In genomic region chr7:113048097-113048795, GRCm38 (mm10) we compare ENCODE assay signal across 8 mouse cellular contexts.
DNase-seq lines count a peak whose midpoint lies in the region; ATAC-seq and TF ChIP-seq lines count a peak whose summit lies in the region.
"Had no signal": no experiment of that assay in that cellular context is flagged by ENCODE, and none has a peak within 500 bp of the region (broad histone marks: within the 10 kb centered on the region; RNA-seq: fewer than 3 reads in every experiment).

No protein-coding gene starts in this region.

- peak overlapping the region; percentile 71 for H3K27ac ChIP-seq in forebrain, embryonic 12.5 days
- H3K27ac ChIP-seq in neural tube, embryonic 12.5 days, result no peak overlapping the region
- H3K27ac ChIP-seq in liver, postnatal 0 days (ENCODE audit: low read depth), result no peak overlapping the region
- H3K27ac ChIP-seq: layer of hippocampus, adult 2 months had no signal

- DNase-seq in ES-CJ7 (ENCODE audit: low read depth, low spot score) (peak; percentile 91), R1 (ENCODE audit: low read depth, low spot score) (peak; percentile 90)
- DNase-seq in layer of hippocampus, postnatal 36 days, result peak; percentile 15 to 21
- DNase-seq in liver, postnatal 0 days, result no peak
- no peak for DNase-seq in T-cell, adult 2 months (ENCODE audit: low spot score)

- peaks cover 21% of the 10 kb centered on the region for H3K4me1 ChIP-seq in forebrain, embryonic 12.5 days
- peaks cover 13% of the 10 kb centered on the region; the same call in 1 of the 2 replicates for H3K4me1 ChIP-seq in neural tube, embryonic 12.5 days
- H3K4me1 ChIP-seq in liver, postnatal 0 days (ENCODE audit: insufficient read depth), result no peaks in the 10 kb centered on the region

- no peak overlapping the region for H3K9ac ChIP-seq in forebrain, embryonic 12.5 days
- no peak overlapping the region for H3K9ac ChIP-seq in neural tube, embryonic 12.5 days
- H3K9ac ChIP-seq in liver, postnatal 0 days (replicated peaks), result no peak overlapping the region

- H3K9me3 ChIP-seq in forebrain, embryonic 12.5 days, result no peaks in the 10 kb centered on the region
- H3K9me3 ChIP-seq in neural tube, embryonic 12.5 days, result no peaks in the 10 kb centered on the region
- no peaks in the 10 kb centered on the region for H3K9me3 ChIP-seq in liver, postnatal 0 days (ENCODE audit: low read length)

- no peaks in the 10 kb centered on the region for H3K27me3 ChIP-seq in forebrain, embryonic 12.5 days
- no peaks in the 10 kb centered on the region for H3K27me3 ChIP-seq in neural tube, embryonic 12.5 days (replicated peaks)
- no peaks in the 10 kb centered on the region for H3K27me3 ChIP-seq in liver, postnatal 0 days (ENCODE audit: insufficient read depth, low read length)

- TF ChIP-seq EP300 in liver, postnatal 0 days (IDR thresholded peaks at IDR 0.05; ENCODE audit: low read depth), result no peak

- ATAC-seq in forebrain, embryonic 12.5 days (ENCODE audit: low FRiP score), result peak; percentile 74; the same call in 1 of the 2 replicates
- ATAC-seq in neural tube, embryonic 12.5 days (ENCODE audit: low FRiP score, low read depth), result peak; percentile 93
- ATAC-seq in liver, postnatal 0 days, result no peak

- no peak overlapping the region for H3K4me2 ChIP-seq in forebrain, embryonic 12.5 days
- no peak overlapping the region for H3K4me2 ChIP-seq in neural tube, embryonic 12.5 days (replicated peaks)
- no peak overlapping the region for H3K4me2 ChIP-seq in liver, postnatal 0 days (ENCODE audit: low read depth, low read length)

- TF ChIP-seq CTCF in liver, postnatal 0 days (IDR thresholded peaks at IDR 0.05; ENCODE audit: low read depth), result no peak

- WGBS in forebrain, embryonic 12.5 days, result 29% methylated on average over 4 of the region's 4 CpGs
- WGBS in neural tube, embryonic 12.5 days, result 42% methylated on average over 4 of the region's 4 CpGs
- WGBS in liver, postnatal 0 days (ENCODE audit: insufficient replicate concordance), result 70% methylated on average over 4 of the region's 4 CpGs

- H3K36me3 ChIP-seq in forebrain, embryonic 12.5 days (replicated peaks), result no peaks in the 10 kb centered on the region
- no peaks in the 10 kb centered on the region for H3K36me3 ChIP-seq in neural tube, embryonic 12.5 days
- H3K36me3 ChIP-seq in liver, postnatal 0 days (replicated peaks; ENCODE audit: insufficient read depth, low read length), result no peaks in the 10 kb centered on the region

- H3K4me3 ChIP-seq in forebrain, embryonic 12.5 days (replicated peaks), result no peak overlapping the region
- H3K4me3 ChIP-seq in neural tube, embryonic 12.5 days, result no peak overlapping the region
- no peak overlapping the region for H3K4me3 ChIP-seq in liver, postnatal 0 days (ENCODE audit: low read depth, low read length)
- H3K4me3 ChIP-seq: layer of hippocampus, adult 2 months had no signal

Comparison
In these comparisons a context has a peak if more than half of its experiments do, and no peak if none do; other contexts are left out.
1. DNase-seq: peak in ES-CJ7 (single experiment), R1 (single experiment) and layer of hippocampus, postnatal 36 days (2 of 2); none in liver, postnatal 0 days (single experiment) and T-cell, adult 2 months (single experiment).